Mouse (Mus musculus): ENCODE results near the gene Med13l.

Med13l gene

GRCm38 (mm10) chr5:118663999-118664398 is 103.5 kb downstream of the Med13l start:
- peak; percentile 36 for DNase-seq

- DNase-seq: no peak
Observed at GRCm38 (mm10) chr5:118665023-118665422, 104.5 kb downstream of the Med13l start.

- no peak for DNase-seq
Observed at GRCm38 (mm10) chr5:118666437-118667207, 106.1 kb downstream of the Med13l start.

GRCm38 (mm10) chr5:118667863-118668262 is 107.4 kb downstream of the Med13l start:
- no peak for DNase-seq

GRCm38 (mm10) chr5:118668931-118669330 is 108.5 kb downstream of the Med13l start:
- DNase-seq: peak; percentile 54

GRCm38 (mm10) chr5:118672111-118672510 is 111.6 kb downstream of the Med13l start:
- DNase-seq: no peak

- no peak for DNase-seq
Observed at GRCm38 (mm10) chr5:118673859-118674258, 113.4 kb downstream of the Med13l start.

GRCm38 (mm10) chr5:118674321-118674720 is 113.8 kb downstream of the Med13l start:
- DNase-seq: no peak

- no peak for DNase-seq
Observed at GRCm38 (mm10) chr5:118675697-118676096, 115.2 kb downstream of the Med13l start.

GRCm38 (mm10) chr5:118676151-118676918 is 115.9 kb downstream of the Med13l start:
- DNase-seq: peak; percentile 60

- DNase-seq: no peak
Observed at GRCm38 (mm10) chr5:118679283-118679835, 118.9 kb downstream of the Med13l start.

- no peak for DNase-seq
Observed at GRCm38 (mm10) chr5:118680853-118681252, 120.4 kb downstream of the Med13l start.

- no peak for DNase-seq
Observed at GRCm38 (mm10) chr5:118682007-118682406, 121.5 kb downstream of the Med13l start.

GRCm38 (mm10) chr5:118685145-118685544 is 124.7 kb downstream of the Med13l start:
- no peak for DNase-seq

GRCm38 (mm10) chr5:118686021-118686420 is 125.5 kb downstream of the Med13l start:
- DNase-seq: peak; percentile 5

GRCm38 (mm10) chr5:118688886-118689835 is 128.7 kb downstream of the Med13l start:
- DNase-seq: no peak

GRCm38 (mm10) chr5:118691025-118691709 is 130.7 kb downstream of the Med13l start:
- no peak for DNase-seq

- peak; percentile 35 for DNase-seq
Observed at GRCm38 (mm10) chr5:118691710-118692040, 131.2 kb downstream of the Med13l start.

GRCm38 (mm10) chr5:118693996-118694395 is 133.5 kb downstream of the Med13l start:
- no peak for DNase-seq

GRCm38 (mm10) chr5:118697073-118697472 is 136.6 kb downstream of the Med13l start:
- no peak for DNase-seq

GRCm38 (mm10) chr5:118700978-118701377 is 140.5 kb downstream of the Med13l start:
- DNase-seq: no peak

GRCm38 (mm10) chr5:118702674-118703073 is 142.2 kb downstream of the Med13l start:
- no peak for DNase-seq
